14 mouse cellular contexts compared by ENCODE assay signal in genomic region chr1:10872266-10872665, GRCm38 (mm10).
"Had no signal": no experiment of that assay in that cellular context is flagged by ENCODE, and none has a peak within 500 bp of the region (broad histone marks: within the 10 kb centered on the region; RNA-seq: fewer than 3 reads in every experiment).

No protein-coding gene starts in this region.

- H3K4me1 ChIP-seq: limb, embryonic 15.5 days; liver, embryonic 12.5 days; megakaryocyte, embryonic 14.5 days; neural tube, embryonic 13.5 days; stomach, embryonic 15.5 days had no signal

- H3K27ac ChIP-seq: limb, embryonic 15.5 days; liver, embryonic 12.5 days; macrophage; midbrain, embryonic 15.5 days; neural tube, embryonic 13.5 days; stomach, embryonic 15.5 days had no signal

- DNase-seq: kidney, adult 8-10 months; kidney, postnatal 10 days; lung, embryonic 14.5 days; lung, postnatal 10 days; retina, postnatal 1 day; right cerebral cortex, postnatal 4 days; thymus, postnatal 4 days had no signal

- H3K4me3 ChIP-seq: limb, embryonic 15.5 days; liver, embryonic 12.5 days; megakaryocyte, embryonic 14.5 days; midbrain, embryonic 15.5 days; neural tube, embryonic 13.5 days; stomach, embryonic 15.5 days had no signal
